Mouse (Mus musculus) C2C12 (cell line): ENCODE measurements around the gene Zpr1. TPM values are rescaled to one million over a fixed set of nuclear protein-coding genes. Genes with fewer than 3 reads are reported as not detected.

ENCODE experiments used
- H3K27me3 ChIP-seq: one replicate; pipeline ENCODE4 v1.6.1; 2011; ENCODE audit not compliant: control insufficient read depth, insufficient read depth, insufficient read length
- H3K36me3 ChIP-seq: one replicate; pipeline ENCODE4 v1.6.1; 2011; ENCODE audit not compliant: control insufficient read depth, insufficient read depth
- H3K4me3 ChIP-seq: one replicate; pipeline ENCODE4 v1.5.1; 2011; ENCODE audit warnings: mild to moderate bottlenecking, control low read depth; ENCODE audit not compliant: poor library complexity, insufficient read depth, severe bottlenecking
- H3K79me2 ChIP-seq: one replicate; pipeline ENCODE4 v1.6.1; 2011; ENCODE audit not compliant: control insufficient read depth, insufficient read depth
- H3K79me3 ChIP-seq: one replicate; pipeline ENCODE4 v1.6.1; 2011; ENCODE audit warnings: low read depth, control low read depth
- H3ac ChIP-seq: one replicate; pipeline ENCODE3; 2011; ENCODE audit warnings: low read depth; ENCODE audit not compliant: control insufficient read depth, insufficient read length
- CEBPB ChIP-seq: IDR thresholded peaks from one replicate; pipeline ENCODE4 v1.6.1; 2011; ENCODE audit warnings: low read depth, mild to moderate bottlenecking, control low read depth, moderate library complexity
- CTCF ChIP-seq: IDR thresholded peaks from one replicate; pipeline ENCODE4 v1.5.1; 2011; ENCODE audit not compliant: control insufficient read depth, insufficient read depth, insufficient read length
- FOSL1 ChIP-seq: IDR thresholded peaks from one replicate; pipeline ENCODE4 v1.8.0; 2011; ENCODE audit warnings: mild to moderate bottlenecking, low read length; ENCODE audit not compliant: poor library complexity, insufficient read depth, severe bottlenecking
- MAX ChIP-seq: IDR thresholded peaks from one replicate; pipeline ENCODE4 v1.6.1; 2011; ENCODE audit warnings: mild to moderate bottlenecking, control low read depth
- MYOD1 ChIP-seq: IDR thresholded peaks from one replicate; pipeline ENCODE4 v1.6.1; 2011; ENCODE audit warnings: low read depth; ENCODE audit not compliant: control insufficient read depth, insufficient read length
- MYOG ChIP-seq: IDR thresholded peaks from one replicate; pipeline ENCODE4 v1.6.1; 2011; ENCODE audit not compliant: control insufficient read depth, insufficient read length; ENCODE audit errors: extremely low read depth
- USF1 ChIP-seq: IDR thresholded peaks from one replicate; pipeline ENCODE4 v1.6.1; 2011; ENCODE audit warnings: low read depth, mild to moderate bottlenecking, control low read depth, moderate library complexity
- polyA plus RNA-seq: library from polyadenylated mRNA; unstranded; fragments of >200 nt; fragmentation: generic; extraction: Trizol; gene quantifications from one replicate; pipeline ENCODE4 v1.2.1, GENCODE M21; 2012; ENCODE audit warnings: missing spikeins

Zpr1 gene
- polyA plus RNA-seq, 1 experiment = 40.1 TPM

DNA sequence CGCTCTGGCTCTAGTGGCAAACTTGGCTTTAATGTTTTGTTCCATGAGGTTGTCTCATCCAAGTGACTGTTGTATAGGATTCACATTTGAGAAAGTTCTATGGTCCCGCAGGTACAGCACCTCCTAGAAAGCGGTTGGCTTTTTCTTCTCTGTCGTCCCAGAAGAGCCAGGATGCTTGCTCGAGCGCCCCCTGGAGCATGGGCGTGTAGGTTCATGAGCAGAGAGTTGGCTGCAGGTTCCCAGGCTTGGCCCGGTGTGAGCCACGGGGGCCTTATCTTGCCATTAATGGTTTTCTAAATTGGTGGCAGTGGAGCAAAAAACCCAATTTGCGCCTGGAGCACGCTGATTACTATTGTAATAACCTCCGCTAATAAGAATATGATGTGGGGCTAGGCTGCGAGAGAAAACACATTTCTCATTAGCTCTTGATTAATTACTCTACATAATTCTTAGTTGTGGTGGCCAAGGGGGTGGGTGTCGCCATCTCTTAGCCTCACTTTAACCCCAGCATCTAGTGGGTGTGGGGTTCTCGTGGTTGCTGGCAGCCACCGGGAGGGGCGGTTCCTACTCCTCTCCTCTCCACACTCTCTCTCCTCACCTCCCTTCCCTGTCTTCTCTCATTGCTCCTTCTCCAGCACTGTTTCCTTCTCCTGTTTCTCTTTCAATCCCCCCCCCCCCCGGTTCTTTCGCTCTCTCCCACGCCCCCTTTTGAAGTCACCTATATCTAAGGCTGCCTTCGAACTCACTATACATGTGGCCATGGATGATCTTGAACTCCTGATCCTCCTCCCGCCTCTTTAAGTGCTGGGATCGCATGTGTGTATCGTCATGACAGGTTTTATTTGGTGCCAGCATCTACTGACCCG is 55.1 kb downstream of the Zpr1 start:
- TF ChIP-seq MYOG = no peak
- TF ChIP-seq CEBPB = no peak
- no peak for TF ChIP-seq CTCF
- no peak for TF ChIP-seq MYOD1
- TF ChIP-seq MAX = no peak
- no peak for TF ChIP-seq USF1
- no peak for TF ChIP-seq FOSL1
- Histone ChIP-seq H3K79me2 (no peaks in the 10 kb centered on the region), H3K4me3 (no peak overlapping the region), H3K27me3 (peaks cover 29% of the 10 kb centered on the region), H3K79me3 (no peaks in the 10 kb centered on the region), H3K36me3 (no peaks in the 10 kb centered on the region), H3ac (no peak overlapping the region)

DNA sequence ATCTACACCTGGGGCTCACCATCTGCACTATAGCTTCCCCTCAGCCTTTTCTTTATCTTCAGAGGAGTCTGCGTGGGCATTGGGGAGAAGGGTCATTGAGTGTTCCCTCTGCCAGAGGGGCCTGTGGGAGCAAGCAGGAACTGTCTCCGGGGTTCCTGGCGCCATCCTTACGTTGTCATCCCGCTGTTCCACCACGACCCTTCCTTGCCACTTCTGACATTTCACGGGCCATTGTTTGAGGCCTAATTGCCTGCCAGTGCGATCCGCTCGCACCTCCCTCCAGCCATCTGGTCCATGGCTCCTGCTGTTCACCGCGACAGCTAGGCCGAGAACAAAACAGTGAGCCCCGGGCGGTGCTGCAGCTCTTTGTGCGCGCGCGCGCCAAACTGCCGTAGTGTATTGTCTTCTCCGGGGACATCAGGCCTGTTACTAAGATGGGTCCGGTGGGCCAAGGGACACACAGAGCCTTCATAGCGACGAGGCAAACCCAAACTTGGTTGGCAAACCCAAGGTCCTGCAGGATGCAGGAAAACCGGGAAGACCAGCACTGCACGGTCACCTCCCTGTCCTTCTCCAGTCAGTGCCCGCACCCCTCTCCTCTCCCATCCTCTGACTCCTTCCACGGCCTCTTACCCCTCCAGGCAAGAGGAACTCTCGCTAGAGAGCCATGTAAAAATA is 55.8 kb downstream of the Zpr1 start:
- Histone ChIP-seq H3K79me3 (no peaks in the 10 kb centered on the region), H3K27me3 (peaks cover 25% of the 10 kb centered on the region), H3K36me3 (no peaks in the 10 kb centered on the region), H3K79me2 (no peaks in the 10 kb centered on the region), H3K4me3 (no peak overlapping the region), H3ac (no peak overlapping the region)
- TF ChIP-seq FOSL1 (no peak), MYOG (no peak), MYOD1 (no peak), CEBPB (no peak), MAX (no peak), CTCF (no peak), USF1 (no peak)

DNA sequence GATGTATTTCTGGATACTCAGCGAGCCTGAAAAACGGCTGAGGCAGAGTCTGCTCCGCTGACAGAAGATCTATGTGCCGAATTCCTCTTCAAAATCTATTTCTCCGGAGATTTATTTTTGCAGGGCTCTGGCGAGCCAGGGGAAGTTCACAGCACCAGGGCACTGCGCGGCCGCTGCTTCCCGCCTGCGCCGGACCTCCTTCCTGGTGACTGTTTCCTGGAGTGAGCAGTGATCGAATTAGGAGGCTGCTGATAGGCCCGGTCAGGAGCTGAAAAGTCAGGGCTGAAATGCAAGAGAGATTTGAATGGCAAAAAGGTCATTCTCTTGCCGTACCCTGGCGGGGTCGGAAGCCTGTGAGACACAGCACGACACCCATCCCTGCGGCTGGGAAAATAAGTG is 56.4 kb downstream of the Zpr1 start:
- Histone ChIP-seq H3K4me3 (no peak overlapping the region), H3ac (no peak overlapping the region), H3K27me3 (peaks cover 22% of the 10 kb centered on the region), H3K79me3 (no peaks in the 10 kb centered on the region), H3K36me3 (no peaks in the 10 kb centered on the region), H3K79me2 (no peaks in the 10 kb centered on the region)
- TF ChIP-seq FOSL1 (no peak), CEBPB (no peak), MYOG (no peak), MYOD1 (no peak), CTCF (no peak), USF1 (no peak), MAX (no peak)

DNA sequence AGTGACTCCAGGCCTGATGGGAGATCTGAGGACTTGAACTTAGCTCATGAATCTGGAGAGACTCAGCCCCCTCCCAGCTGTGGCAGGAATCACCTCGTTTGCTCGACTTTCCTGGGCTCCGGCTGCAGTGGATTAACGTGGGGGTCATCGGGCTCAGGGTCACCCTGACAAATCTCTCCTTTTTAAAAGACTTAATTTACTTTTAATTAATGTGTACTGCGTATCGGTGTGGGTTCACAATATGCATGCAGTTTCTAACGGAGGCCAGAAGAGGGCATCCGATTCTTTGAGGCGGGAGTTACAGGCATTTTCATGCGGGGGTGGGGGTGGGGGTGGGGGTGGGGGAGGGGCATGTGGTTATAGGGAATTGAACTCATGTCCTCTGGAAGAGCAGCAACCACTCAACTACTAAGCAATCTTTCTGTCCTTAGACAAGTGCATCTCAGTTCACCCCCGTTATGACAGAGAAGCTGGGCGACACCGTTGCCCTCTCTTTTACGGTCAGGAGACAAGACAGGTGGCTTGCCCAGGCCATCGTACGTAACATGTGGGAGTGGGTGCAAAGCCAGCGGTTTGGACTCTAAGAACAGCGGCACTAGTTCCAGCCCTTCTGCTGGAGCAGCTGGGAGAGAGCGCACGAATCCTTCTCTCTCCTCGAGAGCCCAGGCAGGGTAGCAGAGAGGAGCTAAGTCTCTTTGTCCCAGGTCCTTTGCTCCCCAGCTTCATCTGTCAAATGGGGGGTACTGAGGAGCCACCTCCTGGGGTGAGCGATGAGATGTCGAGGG is 57.1 kb downstream of the Zpr1 start:
- H3K79me2 ChIP-seq = no peaks in the 10 kb centered on the region
- H3K4me3 ChIP-seq = no peak overlapping the region
- no peak for TF ChIP-seq FOSL1
- no peak for TF ChIP-seq USF1
- TF ChIP-seq CEBPB = no peak
- no peak for TF ChIP-seq MAX
- TF ChIP-seq MYOD1 = no peak
- TF ChIP-seq MYOG = no peak
- TF ChIP-seq CTCF = no peak
- H3ac ChIP-seq = no peak overlapping the region
- H3K79me3 ChIP-seq = no peaks in the 10 kb centered on the region
- H3K27me3 ChIP-seq = peaks cover 29% of the 10 kb centered on the region
- H3K36me3 ChIP-seq = no peaks in the 10 kb centered on the region

DNA sequence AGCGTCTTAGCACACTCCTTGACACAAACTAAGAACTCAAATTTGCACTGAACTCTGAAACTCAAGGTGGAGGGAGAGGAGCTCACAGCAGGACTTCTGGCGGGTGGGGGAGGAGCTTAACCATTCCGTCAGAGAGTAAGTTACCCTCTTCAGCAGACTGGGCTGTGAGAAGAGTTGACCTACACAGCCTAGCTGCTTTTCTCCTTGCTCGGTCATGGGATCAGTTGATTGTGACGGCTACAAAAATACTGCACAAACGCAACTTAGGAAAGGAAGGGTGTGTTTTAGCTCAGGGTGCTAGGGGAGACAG is 57.7 kb downstream of the Zpr1 start:
- no peaks in the 10 kb centered on the region for H3K79me3 ChIP-seq
- peaks cover 26% of the 10 kb centered on the region for H3K27me3 ChIP-seq
- no peak for TF ChIP-seq CEBPB
- TF ChIP-seq MAX = no peak
- no peak for TF ChIP-seq FOSL1
- TF ChIP-seq MYOG = no peak
- TF ChIP-seq CTCF = no peak
- no peak for TF ChIP-seq MYOD1
- no peak for TF ChIP-seq USF1
- H3K4me3 ChIP-seq = no peak overlapping the region
- no peak overlapping the region for H3ac ChIP-seq
- H3K79me2 ChIP-seq = no peaks in the 10 kb centered on the region
- H3K36me3 ChIP-seq = no peaks in the 10 kb centered on the region
